Mouse (Mus musculus) G1E (cell line): Measurements from ENCODE around the gene 4930412O13Rik. TPM values are rescaled to one million over a fixed set of nuclear protein-coding genes. Genes with fewer than 3 reads are reported as not detected.

Source experiments
- ATAC-seq: 2 replicates; pipeline ENCODE4 v1.8.0; 2016; ENCODE audit warnings: mild to moderate bottlenecking; ENCODE audit not compliant: insufficient number of reproducible peaks, poor library complexity, low FRiP score, severe bottlenecking; ENCODE audit errors: extremely low read depth
- DNase-seq: peaks from one replicate; pipeline ENCODE4 v3.0.0; 2012; ENCODE audit warnings: low spot score
- H3K27me3 ChIP-seq: 2 replicates; pipeline ENCODE4 v1.6.1; 2012; ENCODE audit warnings: mild to moderate bottlenecking, low read length, inconsistent platforms; ENCODE audit not compliant: insufficient read depth
- H3K36me3 ChIP-seq: replicated peaks from 2 replicates; pipeline ENCODE3; 2012; ENCODE audit warnings: mild to moderate bottlenecking, inconsistent platforms
- H3K4me1 ChIP-seq: 2 replicates; pipeline ENCODE4 v1.6.1; 2012; ENCODE audit warnings: low read depth, low read length, inconsistent platforms, mixed read lengths; ENCODE audit not compliant: insufficient read depth
- H3K4me3 ChIP-seq: 2 replicates; pipeline ENCODE4 v1.5.1; 2012; ENCODE audit warnings: low read depth, mild to moderate bottlenecking, inconsistent platforms, low read length, moderate library complexity, mixed read lengths
- H3K9me3 ChIP-seq: replicated peaks from 2 replicates; pipeline ENCODE4 v1.6.1; 2012; ENCODE audit warnings: inconsistent platforms
- CTCF ChIP-seq: IDR thresholded peaks from 2 replicates; pipeline ENCODE4 v1.5.1; 2012; ENCODE audit warnings: low read depth, low read length, inconsistent platforms, mixed read lengths
- GATA1 ChIP-seq: IDR thresholded peaks from 2 replicates; pipeline ENCODE4 v1.6.1; 2012; ENCODE audit warnings: borderline replicate concordance, low read length, inconsistent platforms, mixed read lengths
- GATA2 ChIP-seq: IDR thresholded peaks from 2 replicates; pipeline ENCODE4 v1.6.1; 2012; ENCODE audit warnings: low read depth, low read length, inconsistent platforms, borderline replicate concordance
- POLR2AphosphoS5 ChIP-seq: IDR thresholded peaks from 2 replicates; pipeline ENCODE4 v1.6.1; 2012; ENCODE audit warnings: low read depth, low read length, inconsistent platforms; ENCODE audit not compliant: insufficient replicate concordance
- TAL1 ChIP-seq: conservative IDR thresholded peaks from 2 replicates; pipeline ENCODE4 v1.6.1; 2012; ENCODE audit warnings: low read depth, low read length, inconsistent platforms, mixed read lengths
- polyA plus RNA-seq: library from polyadenylated mRNA; stranded (reverse); fragments of >175 nt; gene quantifications from 2 replicates; pipeline ENCODE4 v1.2.3, GENCODE M21; 2012
- total RNA-seq, 2 experiments: library from RNA; stranded (forward) in 1 of 2; stranded (reverse) in 1 of 2; fragments of 200-1000 nt in 1 of 2; fragments of >200 nt in 1 of 2; fragmentation: Nextera tagmentation in 1 of 2; gene quantifications; 2 replicates each; pipeline ENCODE4 v1.2.3; 2014 to 2017

Gene 4930412O13Rik
- total and polyA plus RNA-seq, 3 experiments = not detected

- peaks cover 5% of the 10 kb centered on the region; the same call in 1 of the 2 replicates for H3K9me3 ChIP-seq
- peaks cover 77% of the 10 kb centered on the region for H3K4me1 ChIP-seq
- H3K36me3 ChIP-seq = peaks cover 32% of the 10 kb centered on the region
- TF ChIP-seq TAL1 (no peak), GATA1 (no peak), CTCF (no peak), GATA2 (no peak), POLR2AphosphoS5 (no peak)
- DNase-seq (no peak), ATAC-seq (no peak)
- H3K27me3 ChIP-seq = peaks cover 25% of the 10 kb centered on the region
- peak overlapping the region; percentile 67 for H3K4me3 ChIP-seq
These were observed 6.6 kb downstream of the 4930412O13Rik start for GRCm38 (mm10) chr2:9887636-9888035.

- peak within 1 kb of the TSS; percentile 76 for H3K4me3 ChIP-seq
- TF ChIP-seq TAL1 (no peak), POLR2AphosphoS5 (no peak), GATA1 (no peak), CTCF (no peak), GATA2 (no peak)
- H3K9me3 ChIP-seq = no peaks in the 10 kb centered on the region
- H3K4me1 ChIP-seq = peaks cover 83% of the 10 kb centered on the region
- ATAC-seq (peak; percentile 85), DNase-seq (peak; percentile 82)
- H3K27me3 ChIP-seq = peaks cover 12% of the 10 kb centered on the region
- H3K36me3 ChIP-seq = peaks cover 20% of the 10 kb centered on the region
These were observed 8.0 kb downstream of the 4930412O13Rik start, which contains the start of gene 9230102O04Rik for GRCm38 (mm10) chr2:9888913-9889650. Gene 9230102O04Rik, minus strand, starts transcription at chr2:9889540.

- TF ChIP-seq GATA1 = no peak
- no peak for TF ChIP-seq TAL1
- TF ChIP-seq GATA2 = no peak
- Histone ChIP-seq H3K27me3 (peaks cover 7% of the 10 kb centered on the region), H3K36me3 (peaks cover 15% of the 10 kb centered on the region), H3K9me3 (no peaks in the 10 kb centered on the region), H3K4me1 (peaks cover 88% of the 10 kb centered on the region), H3K4me3 (peak within 1 kb of the TSS; percentile 76)
- ATAC-seq = no peak
- DNase-seq = peak; percentile 39
These were observed 8.7 kb downstream of the 4930412O13Rik start, which contains the start of gene Gata3 for GRCm38 (mm10) chr2:9889651-9890183. Gene Gata3, minus strand, starts transcription at chr2:9890034.

- ATAC-seq = no peak
- H3K27me3 ChIP-seq = peaks cover 3% of the 10 kb centered on the region
- H3K4me3 ChIP-seq = peak overlapping the region; percentile 76; the same call in 1 of the 2 replicates
- TF ChIP-seq GATA2 (no peak), POLR2AphosphoS5 (no peak), GATA1 (no peak), CTCF (no peak), TAL1 (no peak)
- H3K4me1 ChIP-seq = peaks cover 92% of the 10 kb centered on the region
- H3K9me3 ChIP-seq = no peaks in the 10 kb centered on the region
- no peak for DNase-seq
- H3K36me3 ChIP-seq = peaks cover 10% of the 10 kb centered on the region
These were observed 9.2 kb downstream of the 4930412O13Rik start for GRCm38 (mm10) chr2:9890251-9890650.

- H3K4me1 ChIP-seq = peaks cover 92% of the 10 kb centered on the region
- H3K4me3 ChIP-seq = no peak overlapping the region; the same call in 1 of the 2 replicates
- H3K9me3 ChIP-seq = no peaks in the 10 kb centered on the region
- DNase-seq (no peak), ATAC-seq (no peak)
- no peak for TF ChIP-seq GATA1
- TF ChIP-seq CTCF = no peak
- TF ChIP-seq GATA2 = no peak
- no peak for TF ChIP-seq POLR2AphosphoS5
- no peak for TF ChIP-seq TAL1
- H3K36me3 ChIP-seq = peaks cover 6% of the 10 kb centered on the region
- no peaks in the 10 kb centered on the region for H3K27me3 ChIP-seq
These were observed 9.9 kb downstream of the 4930412O13Rik start for GRCm38 (mm10) chr2:9890906-9891305.

- Histone ChIP-seq H3K27me3 (peaks cover 14% of the 10 kb centered on the region), H3K4me3 (no peak overlapping the region; the same call in 1 of the 2 replicates), H3K4me1 (peaks cover 93% of the 10 kb centered on the region), H3K36me3 (no peaks in the 10 kb centered on the region), H3K9me3 (no peaks in the 10 kb centered on the region)
- 0 out of 2 replicates have a peak, but pooled peaks have one; percentile 2 for ATAC-seq
- DNase-seq = no peak
- TF ChIP-seq TAL1 (peak; percentile 69), CTCF (no peak), GATA1 (no peak)
These were observed 11.5 kb downstream of the 4930412O13Rik start for GRCm38 (mm10) chr2:9892541-9892940.
